Mouse (Mus musculus): Measurements from ENCODE around the gene Tcn2.

DNA sequence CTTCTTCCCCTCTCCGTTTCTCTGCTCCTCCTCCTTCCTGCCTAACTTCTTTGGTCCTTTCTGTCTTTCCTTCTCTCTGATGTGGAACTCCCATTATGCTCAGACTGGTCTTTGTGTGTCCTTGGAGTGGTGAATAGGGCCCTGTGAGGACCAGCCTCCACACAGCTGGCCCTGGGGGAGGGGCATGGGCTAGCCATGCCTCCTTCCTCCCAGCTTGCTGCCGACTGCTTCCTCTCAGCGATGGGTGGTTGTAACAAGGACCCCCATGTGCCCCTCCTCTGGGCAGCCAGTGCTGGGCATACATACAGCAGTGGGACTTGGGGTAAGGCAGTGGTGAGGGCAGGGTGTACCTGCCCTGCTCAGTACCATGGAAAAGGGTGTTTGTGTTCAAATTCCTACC lies 42.4 kb upstream of the Tcn2 start:
- no peak for TF ChIP-seq CTCF (IDR thresholded peaks at IDR 0.05; ENCODE audit: insufficient read depth, low read depth, low read length)
- no peak for TF ChIP-seq POLR2A (IDR thresholded peaks at IDR 0.05; ENCODE audit: insufficient read depth, low read depth, low read length)
